Mouse (Mus musculus) liver, adult (tissue): Measurements from ENCODE around the gene Ubiad1.

Experiments used
- GATA4 ChIP-seq: IDR thresholded peaks from 2 replicates; pipeline ENCODE4 v1.6.1; 2014; ENCODE audit warnings: mild to moderate bottlenecking, low read length; ENCODE audit not compliant: insufficient replicate concordance

The Ubiad1 gene

GRCm38 (mm10) chr4:148432488-148432887 lies 12.1 kb downstream of the Ubiad1 start:
- no peak for TF ChIP-seq GATA4

GRCm38 (mm10) chr4:148430880-148431519 lies 13.6 kb downstream of the Ubiad1 start:
- no peak for TF ChIP-seq GATA4

GRCm38 (mm10) chr4:148429686-148430085 lies 14.9 kb downstream of the Ubiad1 start:
- no peak for TF ChIP-seq GATA4

- TF ChIP-seq GATA4, result no peak
These were observed 15.4 kb downstream of the Ubiad1 start for GRCm38 (mm10) chr4:148429121-148429520.

- no peak for TF ChIP-seq GATA4
These were observed 16.0 kb downstream of the Ubiad1 start for GRCm38 (mm10) chr4:148428544-148428943.

GRCm38 (mm10) chr4:148426950-148427850 lies 17.4 kb downstream of the Ubiad1 start:
- TF ChIP-seq GATA4, result no peak

GRCm38 (mm10) chr4:148417559-148417958 lies 27.0 kb downstream of the Ubiad1 start:
- TF ChIP-seq GATA4, result no peak

GRCm38 (mm10) chr4:148417074-148417526 lies 27.5 kb downstream of the Ubiad1 start:
- no peak for TF ChIP-seq GATA4

GRCm38 (mm10) chr4:148415575-148415974 lies 29.0 kb downstream of the Ubiad1 start:
- TF ChIP-seq GATA4, result no peak

GRCm38 (mm10) chr4:148408256-148408975 lies 36.2 kb downstream of the Ubiad1 start:
- TF ChIP-seq GATA4, result no peak

GRCm38 (mm10) chr4:148405255-148405788 lies 39.2 kb downstream of the Ubiad1 start:
- TF ChIP-seq GATA4, result no peak

GRCm38 (mm10) chr4:148404748-148405147 lies 39.8 kb downstream of the Ubiad1 start:
- TF ChIP-seq GATA4, result no peak

GRCm38 (mm10) chr4:148403402-148403801 lies 41.2 kb downstream of the Ubiad1 start:
- TF ChIP-seq GATA4, result no peak

GRCm38 (mm10) chr4:148399437-148400094 lies 45.0 kb downstream of the Ubiad1 start:
- TF ChIP-seq GATA4, result no peak

- TF ChIP-seq GATA4, result no peak
These were observed 46.9 kb downstream of the Ubiad1 start for GRCm38 (mm10) chr4:148397531-148398287.

GRCm38 (mm10) chr4:148397113-148397512 lies 47.5 kb downstream of the Ubiad1 start:
- TF ChIP-seq GATA4, result no peak
